Mouse (Mus musculus) thymus, adult 18-20 months (tissue): ENCODE measurements around the gene Kif22.

Experiments used
- DNase-seq, 2 experiments: peaks; one replicate each; pipeline ENCODE4 v3.0.0; 2022; ENCODE audit warnings: mixed read lengths in 2 of 2

The Kif22 gene

DNA sequence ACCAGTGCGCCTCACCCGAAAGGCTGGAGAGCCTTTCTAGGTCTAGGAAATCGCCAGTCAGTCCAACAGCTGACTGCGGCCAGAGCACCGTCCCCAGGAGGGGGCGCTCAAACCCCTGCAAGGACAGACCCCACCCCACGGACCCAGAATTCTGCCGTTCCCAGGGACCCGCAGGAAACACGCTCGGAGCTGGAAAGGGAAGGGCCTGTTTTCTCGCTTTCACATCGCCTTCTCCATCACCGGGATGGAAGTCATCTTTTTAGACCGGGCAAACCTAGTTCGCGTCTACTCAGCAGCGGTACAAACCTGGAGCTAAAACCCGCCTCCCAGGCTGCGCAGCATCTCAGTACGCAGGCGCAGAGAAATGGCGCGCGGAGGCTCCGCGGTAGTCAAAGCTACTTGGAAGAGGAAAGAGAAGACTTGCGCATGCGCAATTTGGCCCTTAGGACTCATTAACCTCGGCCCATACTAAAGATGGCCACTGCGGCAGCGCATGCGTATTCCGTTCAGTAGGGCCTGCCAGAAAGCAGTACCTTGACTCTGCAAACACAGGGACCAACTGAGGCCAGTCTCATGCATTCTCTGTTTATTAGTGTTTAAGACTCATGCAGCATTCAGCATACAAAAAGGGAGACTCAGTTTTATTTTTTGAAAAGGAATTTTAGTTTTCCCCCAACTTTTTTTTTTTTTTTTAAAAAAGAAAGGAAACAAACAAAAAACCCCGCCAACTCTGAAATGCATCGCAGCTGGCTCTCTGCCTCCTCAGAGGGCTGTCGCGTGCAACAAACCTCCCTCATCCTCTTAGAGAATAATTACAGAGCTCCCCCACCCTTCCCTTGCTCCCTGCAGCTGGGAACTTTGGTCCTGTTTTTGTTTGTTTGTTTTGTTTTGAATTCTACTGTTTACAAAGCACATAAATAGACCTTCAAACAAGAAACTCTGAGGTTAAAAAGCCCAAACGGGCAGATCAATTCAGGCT is 25.0 kb downstream of the Kif22 start, which contains the start of gene Pagr1a:
TSS of gene Pagr1a (minus strand) at position 382 of the 979 bp plus-strand sequence.
- DNase-seq: peak; percentile 95 to 96

DNA sequence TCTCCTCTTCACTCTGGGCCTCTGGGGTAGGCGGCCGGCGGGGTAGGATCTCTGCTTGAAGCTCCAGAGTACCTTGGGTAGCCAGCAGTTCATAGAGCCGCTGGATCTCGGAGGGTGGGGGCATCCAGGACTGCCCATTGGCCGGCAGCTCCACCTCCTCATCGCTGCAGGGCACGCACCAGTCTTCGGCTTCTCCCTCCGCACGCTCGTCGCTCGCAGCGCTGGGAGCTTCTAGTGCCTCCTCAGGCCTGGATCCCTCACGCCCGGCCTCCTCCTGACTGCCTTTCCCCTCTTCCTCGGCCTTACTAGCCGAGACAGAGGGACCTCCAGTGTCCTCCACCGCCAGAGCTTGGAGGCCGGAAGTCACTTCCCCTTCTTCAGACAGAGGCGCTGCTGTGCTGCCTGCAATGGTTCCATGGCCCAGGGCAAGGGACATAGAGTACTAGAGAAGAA is 25.8 kb downstream of the Kif22 start:
- DNase-seq: no peak

DNA sequence TGATC is 26.0 kb downstream of the Kif22 start, which contains the start of gene Pagr1b:
TSS of gene Pagr1b (minus strand) at position 4 of the 5 bp plus-strand sequence.
- no peak for DNase-seq

GRCm38 (mm10) chr7:127016081-127016480 is 26.2 kb downstream of the Kif22 start:
- peak in 1 of 2 experiments; percentile 45 for DNase-seq

DNA sequence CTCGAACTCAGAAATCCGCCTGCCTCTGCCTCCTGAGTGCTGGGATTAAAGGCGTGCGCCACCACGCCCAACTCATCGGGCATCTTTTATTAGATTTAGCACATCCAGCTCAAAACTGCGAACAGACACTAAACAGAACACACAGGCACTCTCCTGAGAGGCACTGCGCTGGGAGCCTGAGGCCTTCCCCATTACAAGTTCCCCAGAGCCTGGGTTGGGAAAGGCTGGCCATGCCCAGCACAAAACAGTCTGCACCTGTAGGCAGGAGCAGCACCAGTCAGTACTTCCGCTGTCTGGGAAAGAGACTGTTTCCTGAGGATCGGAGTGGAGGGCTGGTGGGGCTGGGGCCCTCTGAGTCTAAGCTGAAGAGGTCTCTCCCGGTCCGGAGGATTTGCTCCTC is 27.3 kb downstream of the Kif22 start:
- DNase-seq: no peak

GRCm38 (mm10) chr7:127014320-127014719 is 28.0 kb downstream of the Kif22 start, which contains the start of gene Mvp:
TSS of gene Mvp (minus strand) at chr7:127014621.
- DNase-seq: peak in 1 of 2 experiments; percentile 58

GRCm38 (mm10) chr7:127013385-127013784 is 28.9 kb downstream of the Kif22 start:
- DNase-seq: no peak

DNA sequence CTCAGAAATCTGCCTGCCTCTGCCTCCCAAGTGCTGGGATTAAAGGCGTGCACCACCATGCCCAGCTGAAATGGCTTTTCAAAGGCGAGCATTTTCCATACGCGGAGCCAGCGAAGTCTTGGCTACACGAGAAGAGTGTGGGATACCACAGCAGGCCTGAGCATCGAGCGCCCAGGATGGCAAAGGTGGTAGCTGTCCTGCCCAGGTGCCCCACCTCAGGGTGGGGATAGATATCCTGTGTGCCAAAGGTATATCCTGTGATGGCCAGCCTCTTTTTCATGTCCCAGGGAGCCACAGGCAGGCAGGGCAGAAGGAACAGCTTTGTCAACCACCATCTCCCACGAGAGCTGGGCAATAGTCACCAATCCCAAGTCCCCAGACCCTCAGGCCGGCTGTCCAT is 29.4 kb downstream of the Kif22 start:
- no peak for DNase-seq

- no peak for DNase-seq
Observed at GRCm38 (mm10) chr7:127012374-127012773, 29.9 kb downstream of the Kif22 start.

GRCm38 (mm10) chr7:127011717-127012116 is 30.6 kb downstream of the Kif22 start:
- DNase-seq: no peak

DNA sequence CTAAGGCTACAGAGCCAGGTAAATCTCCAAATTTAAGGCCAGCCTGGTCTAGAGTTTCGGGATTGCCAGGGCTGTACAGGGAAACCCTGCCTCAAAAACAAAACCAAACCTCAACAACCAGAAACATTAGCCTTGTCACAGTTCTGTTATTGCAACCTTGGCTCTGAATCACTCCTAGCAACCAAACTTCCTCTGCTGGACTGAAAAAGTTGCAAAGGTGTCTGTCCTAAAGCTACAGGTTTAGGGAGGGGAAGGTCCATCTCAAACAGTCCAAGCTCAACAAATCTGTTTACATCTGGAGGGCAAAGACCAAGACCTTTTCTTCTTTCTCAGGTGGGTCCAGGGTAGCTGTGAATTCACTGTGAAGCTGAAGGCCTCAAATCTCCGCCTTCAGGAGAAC is 31.2 kb downstream of the Kif22 start:
- DNase-seq: no peak

DNA sequence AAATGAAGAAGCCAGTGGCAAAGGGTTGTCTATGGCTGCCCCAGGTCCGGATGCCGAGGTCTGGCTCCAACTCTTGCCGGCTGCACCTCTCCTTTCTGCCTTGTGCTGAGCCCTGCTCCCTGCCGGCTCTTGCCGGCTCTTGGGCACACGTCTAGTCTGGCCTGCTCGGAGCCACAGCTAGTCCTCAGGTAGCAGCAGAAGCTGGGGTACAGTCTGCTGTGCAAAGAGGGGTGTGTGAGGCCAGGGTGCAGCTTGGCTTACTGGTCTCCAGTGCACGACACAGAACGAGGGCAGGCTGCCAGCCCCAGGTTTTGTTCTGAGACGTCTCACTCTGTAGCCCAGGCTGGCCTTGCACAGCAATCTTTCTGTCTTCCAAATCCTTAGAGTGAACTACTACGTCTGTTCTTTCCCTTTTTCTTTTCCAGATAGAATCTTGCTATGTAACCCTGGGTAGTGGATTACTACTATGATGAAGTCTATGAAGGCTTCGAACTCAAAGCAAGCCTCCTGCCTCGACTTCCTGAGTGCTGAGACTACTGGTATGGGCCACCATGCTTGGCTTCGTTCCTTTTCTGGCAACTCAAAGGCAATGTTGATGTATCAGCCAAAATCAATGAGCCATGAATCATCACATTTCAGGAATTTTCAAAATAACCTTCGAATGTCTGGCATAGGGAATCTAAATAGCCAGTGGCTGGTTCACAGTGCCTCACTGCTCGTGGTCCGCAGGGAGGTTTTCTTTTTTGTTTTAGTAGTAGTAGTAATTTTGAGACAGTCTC is 32.8 kb downstream of the Kif22 start:
- DNase-seq: no peak

GRCm38 (mm10) chr7:127008239-127009019 is 33.8 kb downstream of the Kif22 start:
- no peak for DNase-seq

DNA sequence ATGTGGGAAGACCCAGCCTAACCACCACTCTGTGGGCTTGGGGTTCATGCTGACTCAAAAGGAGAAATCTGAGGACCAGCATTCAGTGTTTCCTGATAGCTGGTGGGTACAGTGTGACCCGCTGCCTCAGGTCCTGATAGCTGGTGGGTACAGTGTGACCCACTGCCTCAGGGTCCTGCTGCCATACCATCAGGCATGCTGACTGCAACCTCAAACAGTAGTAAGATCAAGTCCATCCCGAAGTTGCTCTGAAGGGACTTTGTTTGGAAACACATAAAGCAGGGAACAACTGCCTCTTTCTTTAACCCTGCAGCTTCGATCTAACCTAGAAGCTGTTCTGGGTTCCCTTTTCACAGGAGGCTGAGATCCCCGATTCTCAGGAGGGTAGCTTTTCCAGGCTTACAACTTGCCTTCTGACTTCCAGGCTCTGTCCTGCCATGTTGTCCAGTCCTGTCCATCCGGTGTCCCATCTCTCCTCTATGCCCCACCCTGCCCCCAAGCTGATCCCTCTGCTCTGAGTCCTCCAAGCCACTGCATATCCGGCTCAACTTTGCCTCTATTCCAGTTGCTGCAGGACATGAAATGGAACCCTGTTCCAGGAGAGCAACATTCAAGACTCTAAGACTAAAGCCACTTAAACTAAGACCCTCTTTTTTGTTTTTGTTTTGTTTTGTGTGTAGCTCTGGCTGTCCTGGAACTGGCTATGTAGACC is 34.8 kb downstream of the Kif22 start:
- no peak for DNase-seq

GRCm38 (mm10) chr7:127004122-127004875 is 38.0 kb downstream of the Kif22 start:
- no peak for DNase-seq

DNA sequence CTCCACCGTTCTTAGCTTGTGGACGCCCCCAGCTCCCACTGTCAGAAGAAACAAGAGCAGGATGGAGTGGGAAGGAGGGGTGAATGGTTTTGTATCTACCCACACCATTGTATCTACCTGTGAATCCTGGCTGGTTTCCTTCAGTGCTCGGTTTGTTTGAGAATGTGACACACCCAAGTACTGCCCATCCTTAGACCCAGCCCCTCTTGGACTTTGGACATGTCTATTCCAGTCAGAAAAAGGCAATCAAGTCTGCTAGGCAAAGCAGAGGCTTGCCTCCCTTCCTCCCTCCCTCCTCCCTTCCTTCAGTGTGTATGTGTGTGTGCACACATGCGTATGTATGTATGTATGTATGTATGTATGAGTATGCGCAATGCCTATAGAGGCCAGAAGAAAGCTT is 38.7 kb downstream of the Kif22 start:
- DNase-seq: no peak

- DNase-seq: no peak
Observed at GRCm38 (mm10) chr7:126999568-126999967, 42.7 kb downstream of the Kif22 start.

GRCm38 (mm10) chr7:126996449-126996848 is 45.8 kb downstream of the Kif22 start:
- DNase-seq: no peak

- DNase-seq: no peak
Observed at GRCm38 (mm10) chr7:126988816-126989215, 53.5 kb downstream of the Kif22 start.

GRCm38 (mm10) chr7:126986319-126986718 is 56.0 kb downstream of the Kif22 start:
- DNase-seq: no peak

DNA sequence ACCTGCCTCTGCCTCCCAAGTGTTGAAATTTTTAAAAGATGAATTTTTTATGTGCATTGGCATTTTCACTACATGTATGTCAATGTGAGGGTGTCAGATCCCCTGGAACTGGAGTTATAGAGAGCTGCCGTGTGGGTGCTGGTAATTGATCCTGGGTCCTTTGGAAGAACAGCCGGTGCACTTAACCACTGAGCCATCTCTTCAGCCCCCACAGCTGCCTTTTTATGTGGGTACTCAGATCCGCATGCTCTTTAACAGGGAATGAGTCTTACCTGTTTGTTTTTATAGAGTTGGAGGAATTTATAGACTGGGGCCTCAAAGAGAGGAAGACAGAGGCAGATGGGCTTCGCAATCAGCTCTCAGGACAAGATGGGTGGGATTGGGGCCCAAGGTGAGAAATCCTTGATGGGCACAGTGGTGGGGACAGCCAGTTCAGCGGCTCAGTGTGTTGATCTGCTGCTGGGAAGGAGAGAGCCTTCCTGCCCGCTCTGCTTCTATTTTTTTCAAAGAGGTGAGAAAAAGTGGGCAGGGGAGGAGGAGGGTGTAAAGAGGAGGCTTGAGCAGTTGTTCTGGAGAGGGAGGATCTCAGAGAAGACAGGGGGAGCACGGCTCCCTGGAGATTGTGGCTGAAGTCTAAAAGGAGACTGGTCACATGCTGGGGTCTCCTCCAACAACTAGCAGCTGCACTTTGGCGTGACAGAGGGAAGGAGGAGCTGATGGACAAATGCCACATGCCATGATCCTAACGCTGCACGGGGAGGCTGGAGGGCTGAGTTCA is 57.4 kb downstream of the Kif22 start:
- DNase-seq: no peak
